In the genomic region with DNA sequence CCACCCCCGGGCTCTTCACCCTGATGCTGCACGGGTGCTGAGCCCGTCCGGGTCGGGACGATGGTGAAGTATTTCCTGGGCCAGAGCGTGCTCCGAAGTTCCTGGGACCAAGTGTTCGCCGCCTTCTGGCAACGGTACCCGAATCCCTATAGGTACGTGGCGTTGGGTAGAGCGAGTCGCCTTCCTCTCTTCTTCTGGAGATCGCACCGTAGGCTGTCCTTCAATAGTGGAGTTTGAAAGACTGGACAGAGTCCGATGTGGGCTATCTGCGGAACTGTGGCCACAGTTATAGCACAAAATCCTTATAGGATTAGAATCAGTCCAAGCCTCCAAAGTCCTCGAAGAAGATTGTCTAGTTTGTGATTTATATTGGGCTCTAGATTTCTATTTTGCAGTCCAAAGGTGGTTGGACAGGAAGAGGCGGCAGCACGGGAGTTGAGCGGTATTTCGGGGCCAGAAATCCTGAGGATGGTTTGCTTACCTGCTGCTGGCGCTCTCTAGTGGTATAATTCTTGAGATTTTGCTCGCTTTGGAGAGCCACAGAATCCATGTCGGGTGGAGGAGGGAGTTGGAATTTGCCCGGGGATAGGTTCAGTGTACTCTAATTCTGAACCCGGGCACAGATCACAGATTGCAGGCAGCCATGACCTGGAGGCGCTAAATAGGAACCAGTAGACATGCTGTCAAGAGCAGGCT, we compare ENCODE assay signal across 8 mouse cellular contexts. TPM values are rescaled to one million over a fixed set of nuclear protein-coding genes. Genes with fewer than 3 reads are reported as not detected.
DNase-seq lines count a peak whose midpoint lies in the region; ATAC-seq and TF ChIP-seq lines count a peak whose summit lies in the region.

No protein-coding gene starts in this region.

- H3K4me2 ChIP-seq in liver, embryonic 14.5 days (ENCODE audit: low read depth): peak overlapping the region; percentile 76

- H3K4me1 ChIP-seq in bone marrow macrophage, adult 2 months (ENCODE audit: control insufficient read depth, insufficient read depth, low read length): peaks cover 48% of the 10 kb centered on the region
- peaks cover 8 to 19% of the 10 kb centered on the region in 2 experiments for H3K4me1 ChIP-seq in liver, embryonic 14.5 days (replicated peaks; ENCODE audit: control insufficient read depth in 2 of 2, insufficient read depth in 2 of 2, low read length in 1 of 2)

- peak overlapping the region; percentile 64 for H3K27ac ChIP-seq in bone marrow macrophage, adult 2 months (ENCODE audit: insufficient read depth, low read depth, low read length)
- peak overlapping the region; percentile 75 for H3K27ac ChIP-seq in liver, embryonic 14.5 days

- peak overlapping the region; percentile 99 for H3K4me3 ChIP-seq in bone marrow macrophage, adult 2 months (ENCODE audit: insufficient read depth, low read length)
- H3K4me3 ChIP-seq in liver, embryonic 14.5 days (ENCODE audit: insufficient read depth in 1 of 2, low read depth in 2 of 2, low read length in 2 of 2): peak overlapping the region; percentile 70 to 95

- under 1% methylated on average over 31 of the region's 31 CpGs for WGBS in liver, embryonic 14.5 days (ENCODE audit: insufficient replicate concordance)

- ATAC-seq in erythroblast, adult 5-6 weeks (replicated peaks; ENCODE audit: low FRiP score, poor library complexity, severe bottlenecking): peak; percentile 45
- peak; percentile 27 for ATAC-seq in liver, embryonic 14.5 days (ENCODE audit: insufficient read depth)

- TF ChIP-seq EP300 in liver, embryonic 14.5 days (IDR thresholded peaks at IDR 0.05; ENCODE audit: low read depth): no peak

- peak overlapping the region; percentile 79 for H3K9ac ChIP-seq in liver, embryonic 14.5 days (replicated peaks)

- TF ChIP-seq CTCF in bone marrow macrophage, adult 2 months (IDR thresholded peaks at IDR 0.05; ENCODE audit: low read depth, low read length): peak; percentile 37; the same call in 1 of the 2 replicates
- peak; percentile 69 for TF ChIP-seq CTCF in liver, embryonic 14.5 days (IDR thresholded peaks at IDR 0.05; ENCODE audit: low read depth)

- no peaks in the 10 kb centered on the region for H3K9me3 ChIP-seq in liver, embryonic 14.5 days (ENCODE audit: control insufficient read depth, low read length)

- TF ChIP-seq POLR2A in bone marrow macrophage, adult 2 months (IDR thresholded peaks at IDR 0.05; ENCODE audit: borderline replicate concordance, low read depth, low read length): no peak

- DNase-seq in heart, adult 18-20 months: peak; percentile 30 to 46
- DNase-seq in heart, adult 8-10 months (ENCODE audit: low spot score): no peak
- peak; percentile 70 for DNase-seq in induced T-regulatory cell, adult 2 months (ENCODE audit: low read depth)
- peak in 2 of 3 experiments; percentile 42 to 56 for DNase-seq in liver, embryonic 14.5 days (ENCODE audit: low read depth in 3 of 3, low spot score in 3 of 3)
- peak; percentile 30 for DNase-seq in neural tube, embryonic 10.5 days (ENCODE audit: extremely low spot score, low spot score)
- DNase-seq in gastrocnemius, postnatal 10 days: no peak

- H3K27me3 ChIP-seq in liver, embryonic 14.5 days (ENCODE audit: control insufficient read depth, insufficient read depth, low read length): no peaks in the 10 kb centered on the region

- H3K36me3 ChIP-seq in liver, embryonic 14.5 days (replicated peaks; ENCODE audit: control insufficient read depth, insufficient read depth, low read depth): peaks cover 37% of the 10 kb centered on the region

RNA-seq across cellular contexts. Expression of a gene that starts 0.5 kb away (rescaled TPM):
- 10 to 100 TPM; 35.2 to 38.0 TPM for total RNA-seq in heart, adult 18-20 months (2021)
- 10 to 100 TPM; 29.4 to 47.1 (median 38.3) TPM for total RNA-seq in heart, adult 8-10 months (2022)
- 75.6 and 91.3 TPM in 2 replicates for polyA plus RNA-seq in bone marrow macrophage, adult 2 months (2012; ENCODE audit: insufficient read depth, insufficient read length, missing spikeins)
- 44.1 and 62.1 TPM in 2 replicates for total RNA-seq in erythroblast, adult 5-6 weeks (2015; ENCODE audit: low replicate concordance)
- 12.9 and 19.2 TPM in 2 replicates for total RNA-seq in erythroblast, adult 5-6 weeks (2017; ENCODE audit: low replicate concordance)
- 42.3 and 47.1 TPM in 2 replicates for polyA plus RNA-seq in liver, embryonic 14.5 days (2012; rRNA removed)
- polyA plus RNA-seq in liver, embryonic 14.5 days (2014; fragmentation: Nextera tagmentation; extraction: Ambion mirVana): 43.9 and 50.7 TPM in 2 replicates
- total RNA-seq in gastrocnemius, postnatal 10 days (2021): 10 to 100 TPM; 36.0 to 37.2 TPM

RNA-seq across cellular contexts. Expression of a gene that starts 2.0 kb away (rescaled TPM):
- 10 to 100 TPM; 40.4 to 47.3 TPM for total RNA-seq in heart, adult 18-20 months (2021)
- 10 to 100 TPM; 31.4 to 47.5 (median 39.6) TPM for total RNA-seq in heart, adult 8-10 months (2022)
- polyA plus RNA-seq in bone marrow macrophage, adult 2 months (2012; ENCODE audit: insufficient read depth, insufficient read length, missing spikeins): 283 TPM in 2 replicates
- 130 and 134 TPM in 2 replicates for total RNA-seq in erythroblast, adult 5-6 weeks (2015; ENCODE audit: low replicate concordance)
- total RNA-seq in erythroblast, adult 5-6 weeks (2017; ENCODE audit: low replicate concordance): 36.8 and 38.1 TPM in 2 replicates
- polyA plus RNA-seq in liver, embryonic 14.5 days (2012; rRNA removed): 129 and 130 TPM in 2 replicates
- polyA plus RNA-seq in liver, embryonic 14.5 days (2014; fragmentation: Nextera tagmentation; extraction: Ambion mirVana): 230 and 238 TPM in 2 replicates
- total RNA-seq in gastrocnemius, postnatal 10 days (2021): 10 to 100 TPM; 66.3 to 79.2 TPM

RNA-seq across cellular contexts. Expression of a gene that starts 7.3 kb away (rescaled TPM):
- total RNA-seq in heart, adult 18-20 months (2021): under 1 TPM; 0.21 to 0.37 TPM
- total RNA-seq in heart, adult 8-10 months (2022): under 1 TPM in 2 of 4 experiments, not detected in 2; 0.46 to 0.97 TPM
- 8.6 and 8.8 TPM in 2 replicates for polyA plus RNA-seq in bone marrow macrophage, adult 2 months (2012; ENCODE audit: insufficient read depth, insufficient read length, missing spikeins)
- 14.2 and 15.0 TPM in 2 replicates for total RNA-seq in erythroblast, adult 5-6 weeks (2015; ENCODE audit: low replicate concordance)
- total RNA-seq in erythroblast, adult 5-6 weeks (2017; ENCODE audit: low replicate concordance): 20.1 and 28.7 TPM in 2 replicates
- 32.6 and 32.8 TPM in 2 replicates for polyA plus RNA-seq in liver, embryonic 14.5 days (2012; rRNA removed)
- 23.5 and 26.3 TPM in 2 replicates for polyA plus RNA-seq in liver, embryonic 14.5 days (2014; fragmentation: Nextera tagmentation; extraction: Ambion mirVana)
- total RNA-seq in gastrocnemius, postnatal 10 days (2021): 1 to 10 TPM; 6.2 to 7.8 TPM

RNA-seq across cellular contexts. Expression of a gene that starts 40.3 kb away (rescaled TPM):
- 10 to 100 TPM; 46.7 to 51.6 TPM for total RNA-seq in heart, adult 18-20 months (2021)
- total RNA-seq in heart, adult 8-10 months (2022): 10 to 100 TPM; 50.1 to 52.8 (median 51.7) TPM
- polyA plus RNA-seq in bone marrow macrophage, adult 2 months (2012; ENCODE audit: insufficient read depth, insufficient read length, missing spikeins): 94.1 and 94.6 TPM in 2 replicates
- 19.6 and 20.2 TPM in 2 replicates for total RNA-seq in erythroblast, adult 5-6 weeks (2015; ENCODE audit: low replicate concordance)
- total RNA-seq in erythroblast, adult 5-6 weeks (2017; ENCODE audit: low replicate concordance): 31.8 and 33.4 TPM in 2 replicates
- 34.6 and 35.3 TPM in 2 replicates for polyA plus RNA-seq in liver, embryonic 14.5 days (2012; rRNA removed)
- 50.3 and 51.6 TPM in 2 replicates for polyA plus RNA-seq in liver, embryonic 14.5 days (2014; fragmentation: Nextera tagmentation; extraction: Ambion mirVana)
- 10 to 100 TPM; 37.0 to 45.1 TPM for total RNA-seq in gastrocnemius, postnatal 10 days (2021)

RNA-seq across cellular contexts. Expression of a gene that starts 47.3 kb away (rescaled TPM):
- 1 to 10 TPM in 1 of 2 experiments, under 1 TPM in 1; 0.57 to 1.5 TPM for total RNA-seq in heart, adult 18-20 months (2021)
- under 1 TPM; 0.19 to 0.80 (median 0.41) TPM for total RNA-seq in heart, adult 8-10 months (2022)
- 34.7 and 39.1 TPM in 2 replicates for polyA plus RNA-seq in bone marrow macrophage, adult 2 months (2012; ENCODE audit: insufficient read depth, insufficient read length, missing spikeins)
- 9.0 and 14.2 TPM in 2 replicates for total RNA-seq in erythroblast, adult 5-6 weeks (2015; ENCODE audit: low replicate concordance)
- 7.8 and 7.9 TPM in 2 replicates for total RNA-seq in erythroblast, adult 5-6 weeks (2017; ENCODE audit: low replicate concordance)
- polyA plus RNA-seq in liver, embryonic 14.5 days (2012; rRNA removed): 1.4 and 1.6 TPM in 2 replicates
- 1.3 and 1.7 TPM in 2 replicates for polyA plus RNA-seq in liver, embryonic 14.5 days (2014; fragmentation: Nextera tagmentation; extraction: Ambion mirVana)
- under 1 TPM; 0.19 to 0.36 TPM for total RNA-seq in gastrocnemius, postnatal 10 days (2021)

Comparison
In these comparisons a context has a peak if more than half of its experiments do, and no peak if none do; other contexts are left out.
1. DNase-seq: peak in heart, adult 18-20 months (2 of 2), induced T-regulatory cell, adult 2 months (single experiment), liver, embryonic 14.5 days (2 of 3) and neural tube, embryonic 10.5 days (single experiment); none in heart, adult 8-10 months (single experiment) and gastrocnemius, postnatal 10 days (single experiment).